Mouse (Mus musculus) C2C12 (cell line): ENCODE measurements around the gene Cyth4. TPM values are rescaled to one million over a fixed set of nuclear protein-coding genes. Genes with fewer than 3 reads are reported as not detected.
A peak's percentile ranks its signal among the peaks of the same experiment; 100 is the strongest.

ENCODE experiments used
- H3K27me3 ChIP-seq: one replicate; pipeline ENCODE4 v1.6.1; 2011; ENCODE audit not compliant: control insufficient read depth, insufficient read depth, insufficient read length
- H3K36me3 ChIP-seq: one replicate; pipeline ENCODE4 v1.6.1; 2011; ENCODE audit not compliant: control insufficient read depth, insufficient read depth
- H3K4me3 ChIP-seq: one replicate; pipeline ENCODE4 v1.5.1; 2011; ENCODE audit warnings: mild to moderate bottlenecking, control low read depth; ENCODE audit not compliant: poor library complexity, insufficient read depth, severe bottlenecking
- H3K79me2 ChIP-seq: one replicate; pipeline ENCODE4 v1.6.1; 2011; ENCODE audit not compliant: control insufficient read depth, insufficient read depth
- H3K79me3 ChIP-seq: one replicate; pipeline ENCODE4 v1.6.1; 2011; ENCODE audit warnings: low read depth, control low read depth
- H3ac ChIP-seq: one replicate; pipeline ENCODE3; 2011; ENCODE audit warnings: low read depth; ENCODE audit not compliant: control insufficient read depth, insufficient read length
- CEBPB ChIP-seq: IDR thresholded peaks from one replicate; pipeline ENCODE4 v1.6.1; 2011; ENCODE audit warnings: low read depth, mild to moderate bottlenecking, control low read depth, moderate library complexity
- CTCF ChIP-seq: IDR thresholded peaks from one replicate; pipeline ENCODE4 v1.5.1; 2011; ENCODE audit not compliant: control insufficient read depth, insufficient read depth, insufficient read length
- FOSL1 ChIP-seq: IDR thresholded peaks from one replicate; pipeline ENCODE4 v1.8.0; 2011; ENCODE audit warnings: mild to moderate bottlenecking, low read length; ENCODE audit not compliant: poor library complexity, insufficient read depth, severe bottlenecking
- MAX ChIP-seq: IDR thresholded peaks from one replicate; pipeline ENCODE4 v1.6.1; 2011; ENCODE audit warnings: mild to moderate bottlenecking, control low read depth
- MYOD1 ChIP-seq: IDR thresholded peaks from one replicate; pipeline ENCODE4 v1.6.1; 2011; ENCODE audit warnings: low read depth; ENCODE audit not compliant: control insufficient read depth, insufficient read length
- MYOG ChIP-seq: IDR thresholded peaks from one replicate; pipeline ENCODE4 v1.6.1; 2011; ENCODE audit not compliant: control insufficient read depth, insufficient read length; ENCODE audit errors: extremely low read depth
- USF1 ChIP-seq: IDR thresholded peaks from one replicate; pipeline ENCODE4 v1.6.1; 2011; ENCODE audit warnings: low read depth, mild to moderate bottlenecking, control low read depth, moderate library complexity
- polyA plus RNA-seq: library from polyadenylated mRNA; unstranded; fragments of >200 nt; fragmentation: generic; extraction: Trizol; gene quantifications from one replicate; pipeline ENCODE4 v1.2.1, GENCODE M21; 2012; ENCODE audit warnings: missing spikeins

Gene Cyth4
- polyA plus RNA-seq, 1 experiment, result 0.21 TPM

- TF ChIP-seq MYOG, result no peak
- TF ChIP-seq FOSL1, result no peak
- no peak for TF ChIP-seq MAX
- no peak for TF ChIP-seq CTCF
- no peak for TF ChIP-seq USF1
- no peak for TF ChIP-seq MYOD1
- no peak for TF ChIP-seq CEBPB
- H3K79me2 ChIP-seq, result no peaks in the 10 kb centered on the region
- peaks cover 62% of the 10 kb centered on the region for H3K27me3 ChIP-seq
- no peaks in the 10 kb centered on the region for H3K36me3 ChIP-seq
- H3K4me3 ChIP-seq, result no peak overlapping the region
- H3ac ChIP-seq, result no peak overlapping the region
- H3K79me3 ChIP-seq, result no peaks in the 10 kb centered on the region
Observed at GRCm38 (mm10) chr15:78576284-78576810, 20.5 kb upstream of the Cyth4 start.

DNA sequence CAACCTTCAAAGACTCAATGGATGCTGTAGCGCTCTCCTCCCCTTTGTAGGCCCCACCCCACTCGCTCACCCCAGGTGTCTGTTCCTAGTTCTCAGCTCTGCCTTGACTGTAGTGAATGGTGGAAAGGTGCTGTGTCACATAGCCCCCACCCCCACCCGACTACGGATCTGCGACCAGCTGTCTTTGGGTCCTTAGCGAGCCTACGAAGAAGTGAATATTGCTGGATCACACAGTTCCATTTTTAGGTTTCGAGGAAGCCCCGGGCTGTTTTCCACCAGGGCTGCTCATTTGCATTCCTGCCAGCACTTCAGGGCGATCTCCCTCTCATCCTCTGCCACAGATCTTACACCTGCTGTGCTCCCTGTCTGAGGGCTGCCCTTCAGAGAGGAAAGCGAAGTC is 13.5 kb upstream of the Cyth4 start:
- H3K4me3 ChIP-seq, result no peak overlapping the region
- peaks cover 22% of the 10 kb centered on the region for H3K27me3 ChIP-seq
- H3K79me2 ChIP-seq, result no peaks in the 10 kb centered on the region
- H3ac ChIP-seq, result no peak overlapping the region
- H3K79me3 ChIP-seq, result no peaks in the 10 kb centered on the region
- H3K36me3 ChIP-seq, result no peaks in the 10 kb centered on the region
- TF ChIP-seq MYOD1 (no peak), MYOG (no peak), CTCF (no peak), FOSL1 (no peak), CEBPB (no peak), USF1 (no peak), MAX (no peak)

DNA sequence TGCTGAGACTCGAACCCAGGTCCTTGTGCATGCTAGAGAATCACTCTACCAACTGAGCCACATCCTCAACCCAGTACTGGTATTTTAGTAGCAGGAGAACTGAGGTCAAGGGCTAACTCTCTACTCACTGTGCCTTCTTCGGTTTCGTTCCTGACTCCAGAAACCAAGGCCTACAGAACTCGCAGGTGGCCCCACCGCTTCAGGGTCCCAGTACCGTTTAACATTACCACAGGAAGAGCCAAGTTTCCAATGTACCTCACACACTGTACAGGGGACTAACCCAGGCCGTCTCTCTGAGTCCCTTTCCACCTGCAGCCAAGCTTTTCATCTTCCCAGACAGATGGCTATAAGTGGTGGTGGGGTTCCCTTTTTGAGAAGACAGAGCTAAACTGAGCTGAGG is 11.4 kb upstream of the Cyth4 start:
- Histone ChIP-seq H3K4me3 (no peak overlapping the region), H3K79me3 (no peaks in the 10 kb centered on the region), H3K36me3 (no peaks in the 10 kb centered on the region), H3ac (no peak overlapping the region), H3K79me2 (no peaks in the 10 kb centered on the region), H3K27me3 (peaks cover 13% of the 10 kb centered on the region)
- TF ChIP-seq CTCF, result no peak
- no peak for TF ChIP-seq MAX
- no peak for TF ChIP-seq CEBPB
- no peak for TF ChIP-seq USF1
- no peak for TF ChIP-seq FOSL1

GRCm38 (mm10) chr15:78587050-78587994 is 9.5 kb upstream of the Cyth4 start:
- Histone ChIP-seq H3K27me3 (peaks cover 15% of the 10 kb centered on the region), H3K79me3 (no peaks in the 10 kb centered on the region), H3K4me3 (no peak overlapping the region), H3K36me3 (no peaks in the 10 kb centered on the region), H3ac (no peak overlapping the region), H3K79me2 (no peaks in the 10 kb centered on the region)
- TF ChIP-seq USF1 (no peak), FOSL1 (no peak), MAX (no peak), CTCF (peak; percentile 90), CEBPB (no peak), MYOG (no peak), MYOD1 (no peak)

GRCm38 (mm10) chr15:78588049-78588448 is 8.8 kb upstream of the Cyth4 start:
- no peaks in the 10 kb centered on the region for H3K36me3 ChIP-seq
- H3ac ChIP-seq, result no peak overlapping the region
- H3K79me3 ChIP-seq, result no peaks in the 10 kb centered on the region
- no peaks in the 10 kb centered on the region for H3K79me2 ChIP-seq
- no peak overlapping the region for H3K4me3 ChIP-seq
- TF ChIP-seq MAX (no peak), CEBPB (no peak), MYOG (no peak), USF1 (no peak), MYOD1 (no peak), FOSL1 (no peak)
- peaks cover 21% of the 10 kb centered on the region for H3K27me3 ChIP-seq
